Mouse (Mus musculus) liver, embryonic 14.5 days (tissue): ENCODE results near the gene Ptgfrn. TPM values are rescaled to one million over a fixed set of nuclear protein-coding genes. Genes with fewer than 3 reads are reported as not detected.

Experiments used
- ATAC-seq: fragments of 200-750 bp; cut with Nextera tagmentation; 2 replicates; pipeline ENCODE4 v1.8.0; 2017; ENCODE audit warnings: moderate number of reproducible peaks, mild to moderate bottlenecking, moderate library complexity; ENCODE audit not compliant: insufficient read depth
- DNase-seq, 3 experiments: peaks; one replicate each; pipeline ENCODE4 v3.0.0-alpha.2; 2012 to 2013; ENCODE audit warnings: low read depth in 3 of 3, low spot score in 3 of 3
- H3K27ac ChIP-seq: fragments of 300-500 bp; sonication (generic); 2 replicates; pipeline ENCODE4 v1.5.1; 2014; ENCODE audit warnings: moderate library complexity, mild to moderate bottlenecking, control low read depth, inconsistent platforms
- H3K27me3 ChIP-seq: fragments of 300-500 bp; sonication (generic); 2 replicates; pipeline ENCODE4 v1.6.1; 2014; ENCODE audit warnings: mild to moderate bottlenecking, low read length, moderate library complexity; ENCODE audit not compliant: control insufficient read depth, insufficient read depth
- H3K36me3 ChIP-seq: fragments of 300-500 bp; sonication (generic); replicated peaks from 2 replicates; pipeline ENCODE4 v1.6.1; 2014; ENCODE audit warnings: low read depth; ENCODE audit not compliant: control insufficient read depth, insufficient read depth
- H3K4me1 ChIP-seq, 2 experiments: fragments of 200-500 bp in 1 of 2; fragments of 300-500 bp in 1 of 2; sonication (generic) in 1 of 2; replicated peaks; 2 replicates each; pipeline ENCODE4 v1.6.1; 2012 to 2014; ENCODE audit warnings: antibody characterized with exemption in 1 of 2, inconsistent platforms in 1 of 2, low read length in 1 of 2; ENCODE audit not compliant: control insufficient read depth in 2 of 2, insufficient read depth in 2 of 2
- H3K4me2 ChIP-seq: fragments of 300-500 bp; sonication (generic); 2 replicates; pipeline ENCODE4 v1.6.1; 2014; ENCODE audit warnings: low read depth, mild to moderate bottlenecking, control low read depth, moderate library complexity
- H3K4me3 ChIP-seq, 2 experiments: fragments of 200-500 bp in 1 of 2; fragments of 300-500 bp in 1 of 2; sonication (generic) in 1 of 2; 2 replicates each; pipeline ENCODE4 v1.5.1; 2012 to 2014; ENCODE audit warnings: low read depth in 2 of 2, low read length in 2 of 2, mild to moderate bottlenecking in 2 of 2, control low read depth in 1 of 2, inconsistent platforms in 1 of 2, moderate library complexity in 1 of 2; ENCODE audit not compliant: insufficient read depth in 1 of 2
- H3K9ac ChIP-seq: fragments of 300-500 bp; sonication (generic); replicated peaks from 2 replicates; pipeline ENCODE4 v1.6.1; 2014; ENCODE audit warnings: mild to moderate bottlenecking, control low read depth, moderate library complexity
- H3K9me3 ChIP-seq: fragments of 300-500 bp; sonication (generic); 2 replicates; pipeline ENCODE4 v1.6.1; 2016; ENCODE audit warnings: low read length, mixed read lengths; ENCODE audit not compliant: control insufficient read depth
- CTCF ChIP-seq: IDR thresholded peaks from 2 replicates; pipeline ENCODE4 v1.5.1; 2016; ENCODE audit warnings: antibody characterized with exemption, low read depth, control low read depth
- EP300 ChIP-seq: IDR thresholded peaks from 2 replicates; pipeline ENCODE4 v1.6.1; 2016; ENCODE audit warnings: antibody characterized with exemption, low read depth
- WGBS: fragments of 180-500 bp; shearing (Covaris S2); extraction: QIAGEN DNeasy Blood & Tissue Kit; methylation state at CpG from one replicate; pipeline ENCODE4 v1.1.7; 2014; ENCODE audit not compliant: insufficient replicate concordance; 5-methylcytosine and 5-hydroxymethylcytosine counted together
- polyA plus RNA-seq, 2 experiments: library from polyadenylated mRNA; depleted of rRNA in 1 of 2; stranded (reverse) in 1 of 2; unstranded in 1 of 2; fragments of >200 nt; fragmentation: Nextera tagmentation in 1 of 2; extraction: Ambion mirVana in 1 of 2; gene quantifications; 2 replicates each; pipeline versions ENCODE4 v1.2.1 to v1.2.3; 2012 to 2014

The Ptgfrn gene
- polyA plus RNA-seq, 2 experiments, result 0.29 to 1.2 TPM

- Histone ChIP-seq H3K36me3 (no peaks in the 10 kb centered on the region), H3K9me3 (no peaks in the 10 kb centered on the region), H3K27ac (no peak overlapping the region), H3K27me3 (no peaks in the 10 kb centered on the region), H3K9ac (no peak overlapping the region), H3K4me2 (no peak overlapping the region), H3K4me1 (peaks cover 0 to 7% of the 10 kb centered on the region in 2 experiments; a peak in 1 of 4 replicates), H3K4me3 (no peak overlapping the region)
- no peak for TF ChIP-seq EP300
- TF ChIP-seq CTCF, result no peak
- WGBS, result 38% methylated on average over 4 of the region's 4 CpGs
- DNase-seq (no peak), ATAC-seq (no peak)
Measured at GRCm38 (mm10) chr3:101059214-101059613, 50.9 kb downstream of the Ptgfrn start.

- Histone ChIP-seq H3K9ac (no peak overlapping the region), H3K9me3 (no peaks in the 10 kb centered on the region), H3K4me3 (no peak overlapping the region), H3K4me2 (no peak overlapping the region), H3K27me3 (no peaks in the 10 kb centered on the region), H3K4me1 (peaks cover 0 to 7% of the 10 kb centered on the region in 2 experiments; a peak in 1 of 4 replicates), H3K27ac (no peak overlapping the region), H3K36me3 (no peaks in the 10 kb centered on the region)
- peak; percentile 1 to 5 (median 3) for DNase-seq
- TF ChIP-seq EP300 (no peak), CTCF (no peak)
- ATAC-seq, result no peak
- WGBS, result 26% methylated on average over 2 of the region's 2 CpGs
Measured at GRCm38 (mm10) chr3:101058203-101058602, 51.9 kb downstream of the Ptgfrn start.

- WGBS, result 47% methylated on average over 8 of the region's 8 CpGs
- peaks cover 0 to 7% of the 10 kb centered on the region in 2 experiments; a peak in 1 of 4 replicates for H3K4me1 ChIP-seq
- no peak for DNase-seq
Measured at GRCm38 (mm10) chr3:101055216-101055615, 54.9 kb downstream of the Ptgfrn start.

GRCm38 (mm10) chr3:101051601-101052000, 58.5 kb downstream of the Ptgfrn start:
- H3K9ac ChIP-seq, result no peak overlapping the region
- WGBS, result 46% methylated on average over 4 of the region's 4 CpGs
- no peak for ATAC-seq
- H3K27me3 ChIP-seq, result no peaks in the 10 kb centered on the region
- TF ChIP-seq EP300 (no peak), CTCF (no peak)
- H3K4me2 ChIP-seq, result no peak overlapping the region
- H3K4me1 ChIP-seq, result no peaks in the 10 kb centered on the region
- no peak for DNase-seq
- H3K36me3 ChIP-seq, result no peaks in the 10 kb centered on the region
- H3K27ac ChIP-seq, result no peak overlapping the region
- H3K9me3 ChIP-seq, result no peaks in the 10 kb centered on the region
- H3K4me3 ChIP-seq, result no peak overlapping the region

More at GRCm38 (mm10) chr3:101055216-101055615, 54.9 kb downstream of the Ptgfrn start:
- Histone ChIP-seq H3K36me3 (no peaks in the 10 kb centered on the region), H3K4me2 (no peak overlapping the region), H3K9me3 (no peaks in the 10 kb centered on the region), H3K27me3 (no peaks in the 10 kb centered on the region), H3K27ac (no peak overlapping the region), H3K9ac (no peak overlapping the region), H3K4me3 (no peak overlapping the region)
- ATAC-seq, result no peak
- TF ChIP-seq EP300 (no peak), CTCF (no peak)

GRCm38 (mm10) chr3:101049997-101050396, 60.1 kb downstream of the Ptgfrn start:
- no peak overlapping the region for H3K27ac ChIP-seq
- 43% methylated on average over 9 of the region's 9 CpGs for WGBS
- no peaks in the 10 kb centered on the region for H3K27me3 ChIP-seq
- ATAC-seq (no peak), DNase-seq (no peak)
- no peaks in the 10 kb centered on the region for H3K9me3 ChIP-seq
- TF ChIP-seq CTCF, result no peak
- TF ChIP-seq EP300, result no peak
- no peak overlapping the region for H3K9ac ChIP-seq
- H3K4me1 ChIP-seq, result no peaks in the 10 kb centered on the region
- H3K36me3 ChIP-seq, result no peaks in the 10 kb centered on the region
- H3K4me2 ChIP-seq, result no peak overlapping the region
- H3K4me3 ChIP-seq, result no peak overlapping the region
